In genomic region chr4:135787271-135787670, GRCm38 (mm10) we compare ENCODE assay signal across 31 mouse cellular contexts. TPM values are rescaled to one million over a fixed set of nuclear protein-coding genes. Genes with fewer than 3 reads are reported as not detected.
DNase-seq lines count a peak whose midpoint lies in the region; ATAC-seq and TF ChIP-seq lines count a peak whose summit lies in the region.
"Had no signal": no experiment of that assay in that cellular context is flagged by ENCODE, and none has a peak within 500 bp of the region (broad histone marks: within the 10 kb centered on the region; RNA-seq: fewer than 3 reads in every experiment).

No protein-coding gene starts in this region.

- no peaks in the 10 kb centered on the region for H3K27me3 ChIP-seq in kidney, adult 2 months (replicated peaks; ENCODE audit: control insufficient read depth, insufficient read depth, low read length)
- H3K27me3 ChIP-seq in kidney, embryonic 16.5 days (ENCODE audit: insufficient read depth, low read length): no peaks in the 10 kb centered on the region
- H3K27me3 ChIP-seq in hindbrain, embryonic 14.5 days (ENCODE audit: control insufficient read depth, insufficient read depth, low read length): no peaks in the 10 kb centered on the region
- H3K27me3 ChIP-seq: forebrain, embryonic 13.5 days; hindbrain, embryonic 15.5 days had no signal

- no peak for TF ChIP-seq CTCF in kidney, adult 2 months (conservative IDR thresholded peaks at IDR 0.05; ENCODE audit: insufficient read depth, insufficient read length, low read depth, low read length)

- ATAC-seq in kidney, embryonic 16.5 days (ENCODE audit: low FRiP score, low TSS enrichment): 0 out of 2 replicates have a peak, but pooled peaks have one; percentile 47
- no peak for ATAC-seq in hindbrain, embryonic 14.5 days (ENCODE audit: low FRiP score)
- ATAC-seq: activated CD4-positive, CD25-positive, alpha-beta regulatory T cell, adult 4 months; forebrain, embryonic 13.5 days; inflammation-experienced regulatory T-cells, adult 6 months had no signal

- H3K36me3 ChIP-seq in kidney, adult 2 months (ENCODE audit: control insufficient read depth, insufficient read depth, low read length): no peaks in the 10 kb centered on the region
- no peaks in the 10 kb centered on the region for H3K36me3 ChIP-seq in kidney, embryonic 16.5 days (ENCODE audit: insufficient read depth, low read length)
- no peaks in the 10 kb centered on the region for H3K36me3 ChIP-seq in hindbrain, embryonic 14.5 days (replicated peaks; ENCODE audit: control insufficient read depth, insufficient read depth)
- H3K36me3 ChIP-seq: heart, embryonic 10.5 days; hindbrain, embryonic 15.5 days; midbrain, embryonic 12.5 days had no signal

- WGBS in kidney, adult 2 months: 48% methylated on average over 6 of the region's 6 CpGs
- WGBS in kidney, embryonic 16.5 days: 77% methylated on average over 6 of the region's 6 CpGs
- WGBS in hindbrain, embryonic 14.5 days: 88% methylated on average over 6 of the region's 6 CpGs

- H3K9me3 ChIP-seq in kidney, embryonic 16.5 days (ENCODE audit: low read length): no peaks in the 10 kb centered on the region
- H3K9me3 ChIP-seq in hindbrain, embryonic 14.5 days (ENCODE audit: control insufficient read depth, low read length): no peaks in the 10 kb centered on the region
- H3K9me3 ChIP-seq: forebrain, embryonic 13.5 days; heart, embryonic 10.5 days; hindbrain, embryonic 15.5 days; midbrain, embryonic 12.5 days had no signal

- no peak for TF ChIP-seq POLR2A in kidney, adult 2 months (IDR thresholded peaks at IDR 0.05; ENCODE audit: low read depth, low read length)

- H3K4me2 ChIP-seq in kidney, embryonic 16.5 days (replicated peaks; ENCODE audit: low read depth, low read length): no peak overlapping the region
- no peak overlapping the region for H3K4me2 ChIP-seq in hindbrain, embryonic 14.5 days (replicated peaks)
- H3K4me2 ChIP-seq: forebrain, embryonic 13.5 days; hindbrain, embryonic 15.5 days; liver, embryonic 11.5 days; midbrain, embryonic 12.5 days had no signal

- DNase-seq in heart, adult 11 months: peak; percentile 87
- no peak for DNase-seq in heart, postnatal 10 days
- peak; percentile 56 for DNase-seq in kidney, adult 2 months
- DNase-seq in kidney, postnatal 36 days: peak; percentile 44 to 71
- no peak for DNase-seq in right cerebral cortex, postnatal 4 days
- no peak for DNase-seq in hindbrain, embryonic 14.5 days (ENCODE audit: low spot score)
- DNase-seq: adrenal gland, adult 8-10 months; cerebellum, adult 2 months; cerebellum, postnatal 25 days; gastrocnemius, postnatal 10 days; layer of hippocampus, postnatal 36 days; lung, postnatal 4 days; right cerebral cortex, postnatal 25 days; spleen, adult 18-20 months; thymus, postnatal 14 days had no signal

- H3K9ac ChIP-seq in kidney, embryonic 16.5 days (replicated peaks; ENCODE audit: low read length): no peak overlapping the region
- H3K9ac ChIP-seq in hindbrain, embryonic 14.5 days: no peak overlapping the region
- H3K9ac ChIP-seq: forebrain, embryonic 13.5 days; hindbrain, embryonic 15.5 days; midbrain, embryonic 12.5 days had no signal

- intact Hi-C loops in heart, postnatal 10 days (cut with DNase I): no loop called here

- no peak overlapping the region for H3K4me3 ChIP-seq in kidney, adult 2 months (ENCODE audit: insufficient read depth, low read depth, low read length)
- H3K4me3 ChIP-seq in kidney, embryonic 16.5 days (ENCODE audit: low read length): no peak overlapping the region
- H3K4me3 ChIP-seq in hindbrain, embryonic 14.5 days (replicated peaks; ENCODE audit: low read length): no peak overlapping the region
- H3K4me3 ChIP-seq: forebrain, embryonic 13.5 days; heart, embryonic 10.5 days; hindbrain, embryonic 15.5 days; megakaryocyte, embryonic 14.5 days; midbrain, embryonic 12.5 days had no signal

- H3K27ac ChIP-seq in kidney, adult 2 months (ENCODE audit: insufficient read depth, low read depth, low read length): peak overlapping the region; percentile 9; the same call in 1 of the 2 replicates
- H3K27ac ChIP-seq in kidney, embryonic 16.5 days (ENCODE audit: low read length): peak overlapping the region; percentile 43
- no peak overlapping the region for H3K27ac ChIP-seq in hindbrain, embryonic 14.5 days
- H3K27ac ChIP-seq: forebrain, embryonic 13.5 days; heart, embryonic 10.5 days; hindbrain, embryonic 15.5 days; midbrain, embryonic 12.5 days had no signal

- peaks cover 12% of the 10 kb centered on the region for H3K4me1 ChIP-seq in kidney, adult 2 months (ENCODE audit: control insufficient read depth, insufficient read depth, low read length)
- peaks cover 9% of the 10 kb centered on the region for H3K4me1 ChIP-seq in kidney, embryonic 16.5 days (ENCODE audit: insufficient read depth, low read length)
- no peaks in the 10 kb centered on the region for H3K4me1 ChIP-seq in hindbrain, embryonic 14.5 days (replicated peaks; ENCODE audit: control insufficient read depth, insufficient read depth, low read length)
- H3K4me1 ChIP-seq: forebrain, embryonic 13.5 days; hindbrain, embryonic 15.5 days; megakaryocyte, embryonic 14.5 days; midbrain, embryonic 12.5 days had no signal

RNA-seq across cellular contexts. Expression of gene Myom3, which starts 27.8 kb away (rescaled TPM):
- total RNA-seq in heart, postnatal 10 days (2021): under 1 TPM; 0.77 to 0.84 TPM
- polyA plus RNA-seq in kidney, adult 2 months (2012; rRNA removed): 0.10 and 1.5 TPM in 2 replicates
- polyA plus RNA-seq in kidney, embryonic 16.5 days (2015; fragmentation: Nextera tagmentation; extraction: Ambion mirVana): 0.76 and 0.86 TPM in 2 replicates
- 0.09 TPM in 1 of 2 replicates, not detected in the other for polyA plus RNA-seq in hindbrain, embryonic 14.5 days (2014; fragmentation: Nextera tagmentation; extraction: Ambion mirVana)
- total RNA-seq: granulocyte monocyte progenitor cell, adult 5-6 weeks; hematopoietic stem cell, adult 5-6 weeks had no signal
- polyA plus RNA-seq: activated CD4-positive, CD25-positive, alpha-beta regulatory T cell, adult 4 months; heart, embryonic 10.5 days; inflammation-experienced regulatory T-cells, adult 6 months had no signal

RNA-seq across cellular contexts. Expression of gene Il22ra1, which starts 59.3 kb away (rescaled TPM):
- under 1 TPM; 0.22 to 0.64 TPM for total RNA-seq in heart, postnatal 10 days (2021)
- 3.0 and 4.1 TPM in 2 replicates for polyA plus RNA-seq in kidney, adult 2 months (2012; rRNA removed)
- 0.11 TPM in 1 of 2 replicates, not detected in the other for polyA plus RNA-seq in kidney, embryonic 16.5 days (2015; fragmentation: Nextera tagmentation; extraction: Ambion mirVana)
- polyA plus RNA-seq in hindbrain, embryonic 14.5 days (2014; fragmentation: Nextera tagmentation; extraction: Ambion mirVana): not detected in 2 replicates
- total RNA-seq: CH12.LX; granulocyte monocyte progenitor cell, adult 5-6 weeks; hematopoietic stem cell, adult 5-6 weeks; layer of hippocampus, postnatal 36 days had no signal
- polyA plus RNA-seq: activated CD4-positive, CD25-positive, alpha-beta regulatory T cell, adult 4 months; cerebellum, adult 2 months; embryonic facial prominence, embryonic 11.5 days; forebrain, embryonic 13.5 days; heart, postnatal 0 days; hindbrain, embryonic 15.5 days; inflammation-experienced regulatory T-cells, adult 6 months; limb, embryonic 11.5 days; midbrain, embryonic 12.5 days; neural tube, embryonic 14.5 days had no signal

Comparison
In these comparisons a context has a peak if more than half of its experiments do, and no peak if none do; other contexts are left out.
1. DNase-seq: peak in heart, adult 11 months (single experiment), kidney, adult 2 months (single experiment) and kidney, postnatal 36 days (2 of 2); none in heart, postnatal 10 days (0 of 2), right cerebral cortex, postnatal 4 days (single experiment) and hindbrain, embryonic 14.5 days (single experiment).